Mouse (Mus musculus) MEL (cell line): ENCODE results near the gene Cacna1c. TPM values are rescaled to one million over a fixed set of nuclear protein-coding genes. Genes with fewer than 3 reads are reported as not detected.

Experiments used
- DNase-seq: peaks from one replicate; pipeline ENCODE4 v3.0.0; 2011; ENCODE audit warnings: low read depth, low spot score
- H3K27ac ChIP-seq: 2 replicates; pipeline ENCODE4 v1.5.1; 2012; ENCODE audit warnings: low read depth, mild to moderate bottlenecking, control low read depth, low read length, moderate library complexity; ENCODE audit not compliant: control insufficient read depth
- H3K27me3 ChIP-seq, 2 experiments: fragments of 150-350 bp in 1 of 2; sonication (generic) in 1 of 2; 2 replicates each; pipeline ENCODE4 v1.6.1; 2012; ENCODE audit warnings: low read length in 2 of 2, mild to moderate bottlenecking in 2 of 2, improper control_type of control experiment in 1 of 2, moderate library complexity in 1 of 2; ENCODE audit not compliant: insufficient read depth in 2 of 2, control insufficient read depth in 1 of 2
- H3K36me3 ChIP-seq, 2 experiments: 2 replicates each; pipeline ENCODE4 v1.6.1; 2012 to 2014; ENCODE audit warnings: low read length in 2 of 2, improper control_type of control experiment in 1 of 2, inconsistent platforms in 1 of 2, mild to moderate bottlenecking in 1 of 2; ENCODE audit not compliant: insufficient read depth in 2 of 2, control insufficient read depth in 1 of 2
- H3K4me1 ChIP-seq, 2 experiments: fragments of 150-350 bp in 1 of 2; sonication (generic) in 1 of 2; 2 replicates each; pipeline ENCODE4 v1.6.1; 2012; ENCODE audit warnings: low read length in 2 of 2, improper control_type of control experiment in 1 of 2, mild to moderate bottlenecking in 1 of 2; ENCODE audit not compliant: insufficient read depth in 2 of 2, control insufficient read depth in 1 of 2
- H3K4me3 ChIP-seq, 2 experiments: fragments of 150-350 bp in 1 of 2; sonication (generic) in 1 of 2; 2 replicates each; pipeline ENCODE4 v1.5.1; 2012; ENCODE audit warnings: low read depth in 2 of 2, low read length in 2 of 2, mild to moderate bottlenecking in 2 of 2, moderate library complexity in 2 of 2, control low read depth in 1 of 2, improper control_type of control experiment in 1 of 2; ENCODE audit not compliant: control insufficient read depth in 1 of 2, insufficient read depth in 1 of 2
- H3K79me2 ChIP-seq: 2 replicates; pipeline ENCODE4 v1.6.1; 2012; ENCODE audit warnings: mild to moderate bottlenecking, low read length, moderate library complexity; ENCODE audit not compliant: control insufficient read depth, poor library complexity, insufficient read depth
- H3K9ac ChIP-seq: 2 replicates; pipeline ENCODE4 v1.6.1; 2012; ENCODE audit warnings: low read depth, mild to moderate bottlenecking, control low read depth, low read length, moderate library complexity; ENCODE audit not compliant: control insufficient read depth, poor library complexity, severe bottlenecking
- H3K9me3 ChIP-seq: fragments of 150-350 bp; sonication (generic); replicated peaks from 2 replicates; pipeline ENCODE4 v1.6.1; 2012; ENCODE audit warnings: mild to moderate bottlenecking, low read length, improper control_type of control experiment, moderate library complexity; ENCODE audit not compliant: insufficient read depth
- CHD1 ChIP-seq: IDR thresholded peaks from 2 replicates; pipeline ENCODE4 v1.6.1; 2012; ENCODE audit warnings: low read depth, mild to moderate bottlenecking, inconsistent platforms, low read length, improper control_type of control experiment
- CHD2 ChIP-seq: IDR thresholded peaks from 2 replicates; pipeline ENCODE4 v1.6.1; 2011; ENCODE audit warnings: low read length, improper control_type of control experiment
- CTCF ChIP-seq, 3 experiments: IDR thresholded peaks in 2 of 3; conservative IDR thresholded peaks in 1 of 3; 2 replicates each; pipeline ENCODE4 v1.5.1; 2011 to 2012; ENCODE audit warnings: low read length in 3 of 3, low read depth in 2 of 3, mild to moderate bottlenecking in 2 of 3, improper control_type of control experiment in 1 of 3, inconsistent platforms in 1 of 3, mixed read lengths in 1 of 3, moderate library complexity in 1 of 3; ENCODE audit not compliant: control insufficient read depth in 1 of 3, insufficient read depth in 1 of 3, poor library complexity in 1 of 3, severe bottlenecking in 1 of 3
- ELF1 ChIP-seq: IDR thresholded peaks from 2 replicates; pipeline ENCODE4 v1.6.1; 2014; ENCODE audit warnings: low read depth, mild to moderate bottlenecking, inconsistent platforms, low read length, improper control_type of control experiment, moderate library complexity
- ETS1 ChIP-seq: IDR thresholded peaks from 2 replicates; pipeline ENCODE4 v1.6.1; 2012; ENCODE audit warnings: low read depth, mild to moderate bottlenecking, inconsistent platforms, low read length, improper control_type of control experiment, moderate library complexity
- GATA1 ChIP-seq: IDR thresholded peaks from 2 replicates; pipeline ENCODE4 v1.6.1; 2011; ENCODE audit warnings: low read depth, low read length, improper control_type of control experiment
- HCFC1 ChIP-seq: IDR thresholded peaks from 2 replicates; pipeline ENCODE4 v1.6.1; 2012; ENCODE audit warnings: low read depth, mild to moderate bottlenecking, inconsistent platforms, low read length, improper control_type of control experiment, moderate library complexity
- KAT2A ChIP-seq: conservative IDR thresholded peaks from 2 replicates; pipeline ENCODE4 v1.6.1; 2012; ENCODE audit warnings: low read depth, low read length, improper control_type of control experiment, inconsistent platforms
- MAFK ChIP-seq: IDR thresholded peaks from 2 replicates; pipeline ENCODE4 v1.6.1; 2011; ENCODE audit warnings: low read depth, mild to moderate bottlenecking, low read length, improper control_type of control experiment, borderline replicate concordance
- MAX ChIP-seq: IDR thresholded peaks from 2 replicates; pipeline ENCODE4 v1.6.1; 2011; ENCODE audit warnings: low read length, improper control_type of control experiment
- MAZ ChIP-seq: IDR thresholded peaks from 2 replicates; pipeline ENCODE4 v1.6.1; 2012; ENCODE audit warnings: low read depth, mild to moderate bottlenecking, inconsistent platforms, low read length, improper control_type of control experiment
- MXI1 ChIP-seq: IDR thresholded peaks from 2 replicates; pipeline ENCODE4 v1.6.1; 2011; ENCODE audit warnings: mild to moderate bottlenecking, low read depth, low read length, improper control_type of control experiment
- MYC ChIP-seq: IDR thresholded peaks from 2 replicates; pipeline ENCODE4 v1.6.1; 2011; ENCODE audit warnings: low read depth, mild to moderate bottlenecking, low read length, improper control_type of control experiment, moderate library complexity
- POLR2A ChIP-seq, 2 experiments: IDR thresholded peaks; 2 replicates each; pipeline ENCODE4 v1.6.1; 2011 to 2012; ENCODE audit warnings: low read length in 2 of 2, mild to moderate bottlenecking in 2 of 2, control low read depth in 1 of 2, improper control_type of control experiment in 1 of 2, low read depth in 1 of 2, moderate library complexity in 1 of 2; ENCODE audit not compliant: control insufficient read depth in 1 of 2, insufficient read depth in 1 of 2, poor library complexity in 1 of 2
- POLR2AphosphoS2 ChIP-seq: IDR thresholded peaks from 2 replicates; pipeline ENCODE4 v1.6.1; 2011; ENCODE audit warnings: low read length, improper control_type of control experiment
- POLR2AphosphoS5 ChIP-seq: IDR thresholded peaks from 2 replicates; pipeline ENCODE4 v1.6.1; 2012; ENCODE audit warnings: low read depth, borderline replicate concordance, mild to moderate bottlenecking, inconsistent platforms, low read length, moderate library complexity, mixed read lengths
- SIN3A ChIP-seq: IDR thresholded peaks from 2 replicates; pipeline ENCODE4 v1.6.1; 2012; ENCODE audit warnings: low read length, improper control_type of control experiment, inconsistent platforms
- SMC3 ChIP-seq: IDR thresholded peaks from 2 replicates; pipeline ENCODE4 v1.6.1; 2011; ENCODE audit warnings: low read depth, low read length, improper control_type of control experiment
- TBP ChIP-seq: IDR thresholded peaks from 2 replicates; pipeline ENCODE4 v1.8.0; 2011; ENCODE audit warnings: low read depth, low read length, improper control_type of control experiment
- TCF12 ChIP-seq: IDR thresholded peaks from 2 replicates; pipeline ENCODE4 v1.6.1; 2014; ENCODE audit warnings: low read depth, mild to moderate bottlenecking, inconsistent platforms, low read length, improper control_type of control experiment, moderate library complexity
- ZC3H11A ChIP-seq: IDR thresholded peaks from 2 replicates; pipeline ENCODE4 v1.6.1; 2012; ENCODE audit warnings: low read depth, mild to moderate bottlenecking, inconsistent platforms, low read length, improper control_type of control experiment
- ZKSCAN1 ChIP-seq: IDR thresholded peaks from 2 replicates; pipeline ENCODE4 v1.6.1; 2012; ENCODE audit warnings: low read depth, mild to moderate bottlenecking, inconsistent platforms, low read length, improper control_type of control experiment, moderate library complexity
- ZMIZ1 ChIP-seq: IDR thresholded peaks from 2 replicates; pipeline ENCODE4 v1.6.1; 2012; ENCODE audit warnings: low read depth, mild to moderate bottlenecking, inconsistent platforms, low read length, improper control_type of control experiment, moderate library complexity
- polyA plus RNA-seq, 2 experiments: library from polyadenylated mRNA; stranded (reverse) in 1 of 2; unstranded in 1 of 2; fragments of >175 nt in 1 of 2; fragments of >200 nt in 1 of 2; gene quantifications; 2 replicates each; pipeline versions ENCODE4 v1.2.1 to v1.2.4; 2012; ENCODE audit warnings: low replicate concordance in 2 of 2, low read depth in 1 of 2; ENCODE audit not compliant: insufficient read length in 2 of 2, insufficient read depth in 1 of 2, missing spikeins in 1 of 2
- total RNA-seq: library from RNA; depleted of rRNA; stranded (reverse); fragments of 300-350 nt; gene quantifications from 2 replicates; pipeline ENCODE4 v1.2.3, GENCODE M21; 2012

Gene Cacna1c
- total and polyA plus RNA-seq, 3 experiments: 3.4 to 4.4 TPM; not detected in 1

- H3K9ac ChIP-seq: peak within 1 kb of the TSS; percentile 100
- peaks cover 0 to 9% of the 10 kb centered on the region in 2 experiments; a peak in 2 of 4 replicates for H3K36me3 ChIP-seq
- no peaks in the 10 kb centered on the region for H3K9me3 ChIP-seq
- peak within 1 kb of the TSS; percentile 57 to 100 for H3K4me3 ChIP-seq
- peaks cover 7% of the 10 kb centered on the region for H3K79me2 ChIP-seq
- H3K27ac ChIP-seq: peak within 1 kb of the TSS; percentile 98
- no peaks in the 10 kb centered on the region for H3K27me3 ChIP-seq
- peak; percentile 96 for DNase-seq
- peaks cover 0 to 7% of the 10 kb centered on the region in 2 experiments; a peak in 2 of 4 replicates for H3K4me1 ChIP-seq
- TF ChIP-seq TBP (peak; percentile 54), ZKSCAN1 (no peak), MAZ (peak; percentile 67), SMC3 (no peak), MXI1 (peak; percentile 85), MAFK (no peak), CHD2 (no peak), POLR2AphosphoS5 (no peak), ETS1 (peak; percentile 26; the same call in 1 of the 2 replicates), GATA1 (peak; percentile 42; the same call in 1 of the 2 replicates), CTCF (IDR thresholded peaks at IDR 0.05 in 2 of 3, conservative IDR thresholded peaks at IDR 0.05 in 1 of 3; ENCODE audit: control insufficient read depth in 1 of 3, insufficient read depth in 1 of 3, low read depth in 2 of 3, low read length in 3 of 3, poor library complexity in 1 of 3, severe bottlenecking in 1 of 3) (peak in 1 of 3 experiments; percentile 2; a peak in 1 of 6 replicates), CHD1 (no peak), HCFC1 (peak; percentile 91), MAX (peak; percentile 70; the same call in 1 of the 2 replicates), SIN3A (peak; percentile 98), POLR2A (IDR thresholded peaks at IDR 0.05; ENCODE audit: control insufficient read depth in 1 of 2, insufficient read depth in 1 of 2, low read depth in 1 of 2, low read length in 2 of 2, poor library complexity in 1 of 2) (peak; percentile 75 to 93; a peak in 2 of 4 replicates), MYC (no peak; the same call in 1 of the 2 replicates), KAT2A (no peak; the same call in 1 of the 2 replicates), ELF1 (peak; percentile 98), ZC3H11A (no peak), POLR2AphosphoS2 (no peak), ZMIZ1 (peak; percentile 59; the same call in 1 of the 2 replicates), TCF12 (peak; percentile 61)
Observed at GRCm38 (mm10) chr6:119175078-119175853, 21.0 kb downstream of the Cacna1c start, which contains the start of gene Dcp1b. Gene Dcp1b (plus strand): TSS chr6:119175253.
